Mouse (Mus musculus) kidney, adult 2 months (tissue): ENCODE results near the gene Sigmar1.

Source experiments
- CTCF ChIP-seq: fragments of 200-500 bp; conservative IDR thresholded peaks from 2 replicates; pipeline ENCODE4 v1.5.1; 2011; ENCODE audit warnings: low read depth, mild to moderate bottlenecking, control low read depth, low read length, moderate library complexity, mixed read lengths; ENCODE audit not compliant: insufficient read depth, insufficient read length
- POLR2A ChIP-seq: fragments of 200-500 bp; IDR thresholded peaks from one replicate; pipeline ENCODE4 v1.6.1; 2011; ENCODE audit warnings: low read depth, low read length, control low read depth

- no peak for TF ChIP-seq CTCF
- TF ChIP-seq POLR2A = no peak
Observed at GRCm38 (mm10) chr4:41745021-41745420, 10.9 kb downstream of the Sigmar1 start.
